Mouse (Mus musculus) midbrain, embryonic 12.5 days (tissue): ENCODE measurements around the gene Aftph. TPM values are rescaled to one million over a fixed set of nuclear protein-coding genes. Genes with fewer than 3 reads are reported as not detected.
A peak's percentile ranks its signal among the peaks of the same experiment; 100 is the strongest.
"Not testable (repeated sequence)": the region's sequence is repeated elsewhere in the genome, so short reads cannot be mapped to it uniquely, and the experiment has no call there.

Experiments used
- ATAC-seq: fragments of 200-750 bp; cut with Nextera tagmentation; 2 replicates; pipeline ENCODE4 v1.8.0; 2017; ENCODE audit warnings: low read depth, moderate TSS enrichment, moderate library complexity; ENCODE audit not compliant: low FRiP score
- H3K27ac ChIP-seq: fragments of 300-500 bp; sonication (generic); replicated peaks from 2 replicates; pipeline ENCODE4 v1.5.1; 2016; ENCODE audit warnings: mild to moderate bottlenecking
- H3K27me3 ChIP-seq: fragments of 300-500 bp; sonication (generic); 2 replicates; pipeline ENCODE4 v1.6.1; 2016; ENCODE audit warnings: mild to moderate bottlenecking
- H3K36me3 ChIP-seq: fragments of 300-500 bp; sonication (generic); 2 replicates; pipeline ENCODE4 v1.6.1; 2016
- H3K4me1 ChIP-seq: fragments of 300-500 bp; sonication (generic); 2 replicates; pipeline ENCODE4 v1.6.1; 2016
- H3K4me2 ChIP-seq: fragments of 300-500 bp; sonication (generic); replicated peaks from 2 replicates; pipeline ENCODE4 v1.6.1; 2016; ENCODE audit warnings: mild to moderate bottlenecking, moderate library complexity
- H3K4me3 ChIP-seq: fragments of 300-500 bp; sonication (generic); 2 replicates; pipeline ENCODE4 v1.5.1; 2016; ENCODE audit warnings: mild to moderate bottlenecking
- H3K9ac ChIP-seq: fragments of 300-500 bp; sonication (generic); replicated peaks from 2 replicates; pipeline ENCODE4 v1.6.1; 2016; ENCODE audit warnings: mild to moderate bottlenecking, moderate library complexity
- H3K9me3 ChIP-seq: fragments of 300-500 bp; sonication (generic); 2 replicates; pipeline ENCODE4 v1.6.1; 2016; ENCODE audit warnings: mild to moderate bottlenecking
- WGBS: fragments of 180-500 bp; shearing (Covaris S2); methylation state at CpG from one replicate; pipeline ENCODE4 v1.1.7; 2016; 5-methylcytosine and 5-hydroxymethylcytosine counted together
- polyA plus RNA-seq: library from polyadenylated mRNA; unstranded; fragments of >200 nt; fragmentation: Nextera tagmentation; extraction: Ambion mirVana; gene quantifications from 2 replicates; pipeline ENCODE4 v1.2.1, GENCODE M21; 2016

Aftph gene
- polyA plus RNA-seq, 1 experiment from 2014 or later, result 37.8 TPM

DNA sequence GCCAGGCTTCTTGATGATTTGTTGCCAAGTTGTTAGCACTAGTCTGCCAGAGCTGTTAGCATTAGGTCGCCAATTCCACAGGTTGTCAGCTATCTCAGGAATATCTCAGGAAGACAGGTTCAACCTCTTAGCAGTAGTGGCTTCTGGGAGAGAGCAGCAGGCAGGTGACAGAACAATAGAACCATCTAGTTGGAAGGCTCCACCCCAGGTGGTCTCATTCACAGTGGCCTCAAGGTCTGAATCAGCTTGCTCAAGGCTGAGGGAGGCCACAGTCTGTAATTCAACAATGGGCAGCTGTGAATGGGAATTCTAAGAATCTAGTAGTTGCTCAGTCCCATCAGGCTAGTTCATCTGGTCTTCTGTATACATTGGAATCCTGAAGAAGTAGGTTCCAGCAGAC is 31.3 kb upstream of the Aftph start:
- H3K4me1 ChIP-seq, result peaks cover 4% of the 10 kb centered on the region; the same call in 1 of the 2 replicates
- no peaks in the 10 kb centered on the region for H3K36me3 ChIP-seq
- ATAC-seq, result no peak
- WGBS, result 79% methylated on average over 1 of the region's 1 CpGs
- no peaks in the 10 kb centered on the region for H3K9me3 ChIP-seq
- no peak overlapping the region for H3K4me3 ChIP-seq
- no peaks in the 10 kb centered on the region for H3K27me3 ChIP-seq
- no peak overlapping the region for H3K9ac ChIP-seq
- H3K4me2 ChIP-seq, result no peak overlapping the region
- no peak overlapping the region for H3K27ac ChIP-seq

DNA sequence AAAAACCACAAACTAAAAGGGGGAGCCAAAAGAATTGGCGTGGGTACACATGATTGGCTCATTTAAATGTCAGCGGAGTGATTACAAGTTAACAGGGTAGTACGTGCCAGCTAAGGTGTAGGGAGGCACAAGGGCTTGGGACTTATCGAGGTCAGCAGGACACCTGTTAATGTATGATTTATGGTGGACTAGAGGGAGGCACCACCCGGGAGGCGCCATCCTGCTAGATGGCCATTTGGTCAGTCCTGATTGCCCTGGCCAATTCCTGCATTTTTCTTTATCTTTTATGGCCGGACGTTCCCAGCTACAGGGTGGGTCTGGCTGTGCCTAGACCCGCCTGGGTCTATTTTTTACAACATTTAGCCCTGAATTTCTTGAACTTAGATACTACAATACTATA is 30.4 kb upstream of the Aftph start:
- not testable (repeated sequence) for H3K36me3 ChIP-seq, H3K9me3 ChIP-seq, H3K4me2 ChIP-seq, ATAC-seq, H3K4me1 ChIP-seq, H3K27ac ChIP-seq, H3K9ac ChIP-seq, H3K27me3 ChIP-seq, H3K4me3 ChIP-seq
- WGBS, result 94% methylated on average over 9 of the region's 9 CpGs

DNA sequence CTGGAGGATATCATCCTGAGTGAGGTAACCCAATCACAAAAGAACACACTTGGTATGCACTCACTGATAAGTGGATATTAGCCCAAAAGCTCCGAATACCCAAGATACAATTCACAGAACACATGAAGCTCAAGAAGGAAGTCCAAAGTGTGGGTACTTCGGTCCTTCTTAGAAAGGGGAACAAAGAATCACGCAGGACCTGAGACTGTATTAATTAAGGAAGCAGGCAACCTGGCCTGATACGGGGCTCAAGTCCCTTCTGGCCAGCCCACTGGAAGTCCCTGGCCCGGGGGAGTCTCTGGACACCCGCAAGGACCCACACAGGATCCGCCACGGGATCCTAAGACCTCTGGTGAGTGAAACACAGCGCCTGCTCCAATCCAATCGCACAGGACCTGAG is 20.6 kb upstream of the Aftph start:
- 90% methylated on average over 10 of the region's 10 CpGs for WGBS

DNA sequence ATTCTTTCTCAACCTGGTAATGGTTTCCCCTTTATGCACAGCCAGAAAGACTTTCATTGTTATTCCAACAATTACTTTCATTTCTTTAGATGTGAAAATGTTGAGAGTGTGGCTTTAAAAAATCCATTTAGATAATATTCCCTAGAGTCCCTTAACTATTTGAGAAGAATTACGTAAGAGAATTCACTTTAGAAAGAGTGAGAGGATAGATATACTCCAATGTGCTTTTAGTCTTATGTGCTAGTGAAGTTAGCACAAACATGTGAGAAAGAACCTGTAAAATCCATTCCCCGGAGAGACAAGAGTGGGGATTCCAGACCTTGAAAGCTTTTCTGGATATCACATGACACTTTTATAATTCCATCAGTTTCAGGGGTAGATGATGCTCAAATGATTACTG is 9.2 kb upstream of the Aftph start:
- 85% methylated on average over 2 of the region's 2 CpGs for WGBS
- Histone ChIP-seq H3K27ac (no peak overlapping the region), H3K4me3 (no peak overlapping the region), H3K4me2 (no peak overlapping the region), H3K9me3 (peaks cover 14% of the 10 kb centered on the region), H3K4me1 (no peaks in the 10 kb centered on the region), H3K9ac (no peak overlapping the region), H3K27me3 (no peaks in the 10 kb centered on the region), H3K36me3 (no peaks in the 10 kb centered on the region)
- no peak for ATAC-seq

More for the DNA sequence above, 20.6 kb upstream of the Aftph start:
- ATAC-seq, H3K36me3 ChIP-seq, H3K4me2 ChIP-seq, H3K27me3 ChIP-seq, H3K9me3 ChIP-seq, H3K4me3 ChIP-seq, H3K27ac ChIP-seq, H3K9ac ChIP-seq, H3K4me1 ChIP-seq: not testable (repeated sequence)

DNA sequence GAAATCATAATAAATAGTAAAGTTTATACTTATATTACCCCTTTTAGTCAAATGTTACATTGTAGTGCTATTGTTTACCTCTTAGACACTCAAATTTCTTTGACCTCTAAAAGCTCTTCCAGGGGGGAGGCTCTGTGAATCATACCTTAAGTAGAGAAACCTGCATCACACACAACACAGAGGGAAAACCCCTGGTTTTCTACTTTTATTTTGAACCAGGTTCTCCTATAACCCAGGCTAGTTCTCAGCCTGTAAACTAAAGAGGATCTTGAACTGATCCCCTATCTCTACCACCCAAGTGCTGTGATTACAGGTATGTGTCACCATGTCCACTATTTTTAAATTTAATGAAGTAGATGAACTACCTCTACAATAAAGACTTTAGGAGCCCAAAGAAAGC is 2.0 kb upstream of the Aftph start:
- H3K4me2 ChIP-seq, result no peak overlapping the region
- no peak overlapping the region for H3K9ac ChIP-seq
- H3K9me3 ChIP-seq, result no peaks in the 10 kb centered on the region
- no peak for ATAC-seq
- no peak overlapping the region for H3K27ac ChIP-seq
- no peaks in the 10 kb centered on the region for H3K27me3 ChIP-seq
- H3K4me1 ChIP-seq, result peaks cover 4% of the 10 kb centered on the region; the same call in 1 of the 2 replicates
- H3K36me3 ChIP-seq, result no peaks in the 10 kb centered on the region
- no peak overlapping the region for H3K4me3 ChIP-seq

DNA sequence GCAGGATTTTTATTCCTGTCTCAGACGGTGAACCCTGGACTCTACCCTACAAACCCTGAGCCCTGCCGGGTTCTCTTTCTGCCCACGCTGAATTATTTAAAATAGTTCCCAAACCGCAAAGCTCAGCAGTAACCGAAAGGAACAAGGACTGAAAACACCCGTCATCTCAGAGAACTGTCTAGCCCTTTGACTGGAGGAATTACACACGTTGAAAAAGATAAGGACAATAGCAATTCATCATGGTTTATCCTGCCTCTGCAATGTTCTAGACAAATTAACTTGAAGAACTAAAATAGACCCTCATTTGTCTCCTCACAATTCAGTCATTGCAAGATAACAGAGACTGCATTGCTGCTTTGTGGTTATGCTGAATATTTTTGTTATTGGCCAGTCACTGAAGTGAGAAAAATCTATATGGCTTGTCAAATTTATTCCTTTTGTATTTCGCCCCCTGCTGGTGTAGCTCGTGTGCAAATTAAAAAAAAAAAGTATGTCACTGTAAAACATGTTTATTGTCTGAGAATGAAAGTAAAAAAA is 1.0 kb upstream of the Aftph start:
- Histone ChIP-seq H3K4me2 (peak overlapping the region; percentile 67), H3K9me3 (no peaks in the 10 kb centered on the region), H3K36me3 (no peaks in the 10 kb centered on the region), H3K4me3 (peak overlapping the region; percentile 98), H3K9ac (peak overlapping the region; percentile 72), H3K27me3 (no peaks in the 10 kb centered on the region), H3K4me1 (peaks cover 4% of the 10 kb centered on the region; the same call in 1 of the 2 replicates), H3K27ac (peak overlapping the region; percentile 91)
- ATAC-seq, result no peak
- WGBS, result under 1% methylated on average over 9 of the region's 9 CpGs

DNA sequence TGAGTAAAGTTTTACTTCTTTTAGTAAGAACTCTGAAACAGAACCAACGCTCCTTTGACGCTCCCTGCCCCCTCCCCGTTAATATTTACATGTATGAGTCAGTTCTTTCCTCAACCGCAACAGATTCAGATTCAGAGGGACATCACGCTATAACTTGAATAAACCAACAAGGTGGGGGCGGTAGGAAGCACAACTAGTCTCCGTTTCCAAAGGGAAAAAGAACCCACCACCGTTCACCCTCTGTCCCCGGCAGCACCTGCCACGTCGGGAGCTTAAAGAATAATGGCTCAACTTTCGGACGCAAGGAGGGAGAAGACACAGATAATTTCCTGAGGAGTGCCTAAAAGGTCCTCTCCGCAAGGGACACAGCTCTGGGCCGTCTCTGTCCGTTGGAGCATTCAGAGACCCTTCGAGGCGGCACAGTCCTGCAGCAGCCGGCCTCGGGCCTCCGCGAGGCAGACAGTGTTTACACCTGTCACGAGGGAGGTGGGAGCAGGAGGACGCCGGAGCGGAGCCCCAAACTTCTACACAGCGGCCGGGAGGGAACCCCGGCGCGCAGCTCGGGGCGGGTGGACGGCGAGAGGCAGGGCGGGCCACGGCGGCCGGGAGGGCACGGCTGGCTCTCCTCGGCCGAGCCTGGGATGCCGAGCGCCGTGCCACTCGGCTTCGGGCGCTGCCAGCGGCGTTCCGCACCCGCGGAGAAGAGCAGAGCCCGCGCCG is 748 bp downstream of the Aftph start:
- H3K27me3 ChIP-seq, result no peaks in the 10 kb centered on the region
- peak overlapping the region; percentile 98 for H3K4me3 ChIP-seq
- H3K4me2 ChIP-seq, result peak overlapping the region; percentile 85
- H3K27ac ChIP-seq, result peak overlapping the region; percentile 91
- H3K9ac ChIP-seq, result peak overlapping the region; percentile 97
- peaks cover 4% of the 10 kb centered on the region; the same call in 1 of the 2 replicates for H3K4me1 ChIP-seq
- WGBS, result under 1% methylated on average over 56 of the region's 56 CpGs
- H3K9me3 ChIP-seq, result no peaks in the 10 kb centered on the region
- ATAC-seq, result peak; percentile 62
- no peaks in the 10 kb centered on the region for H3K36me3 ChIP-seq

DNA sequence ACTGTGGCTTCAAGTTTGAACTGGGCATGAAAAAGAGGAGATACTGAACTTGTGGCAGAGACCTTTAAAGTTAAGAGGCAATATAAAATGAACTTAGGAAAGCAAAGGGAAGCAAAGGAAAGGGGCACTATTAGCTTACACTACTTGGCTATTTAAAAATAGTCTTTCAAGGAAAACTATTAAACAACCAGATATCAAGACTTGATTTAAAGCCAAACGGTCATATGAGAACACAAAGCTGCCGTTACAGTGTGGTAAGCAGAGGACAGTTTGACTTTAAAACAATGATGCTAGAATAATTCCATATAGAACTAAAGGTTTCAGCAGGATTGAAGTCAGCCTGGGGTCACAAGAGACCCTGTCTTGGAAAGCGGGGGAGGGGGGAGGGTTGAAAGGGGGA is 7.3 kb downstream of the Aftph start:
- ATAC-seq, result no peak
- 93% methylated on average over 3 of the region's 3 CpGs for WGBS
- no peaks in the 10 kb centered on the region for H3K36me3 ChIP-seq

DNA sequence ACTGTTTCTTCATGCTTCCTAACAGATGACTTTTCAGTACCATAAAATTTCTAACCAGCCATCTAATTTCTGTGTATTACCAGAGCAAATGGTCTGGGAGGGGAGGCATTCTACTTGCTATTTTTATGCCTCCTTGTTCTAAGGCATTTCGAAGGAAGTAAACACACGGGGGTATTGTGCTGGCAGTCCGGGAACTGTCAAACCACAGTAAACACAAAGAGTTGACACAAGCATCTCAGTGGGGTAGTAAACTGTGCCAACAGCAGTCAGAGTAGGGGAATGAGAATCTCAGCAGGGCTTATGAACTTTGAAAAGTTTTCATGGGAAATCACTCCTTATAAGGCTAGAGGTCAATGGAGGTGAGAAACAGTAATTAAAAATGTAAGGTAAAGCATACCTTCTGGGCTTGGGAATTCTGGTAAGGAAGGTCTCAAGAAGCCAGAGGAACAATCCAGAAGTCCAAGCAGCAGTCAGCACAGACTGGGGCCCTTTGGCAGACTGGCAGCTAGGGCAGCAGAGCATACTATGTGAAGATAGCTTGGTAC is 7.8 kb downstream of the Aftph start:
- H3K9ac ChIP-seq, result no peak overlapping the region
- 72% methylated on average over 3 of the region's 3 CpGs for WGBS

More for the DNA sequence above, 7.3 kb downstream of the Aftph start:
- H3K27ac ChIP-seq, result no peak overlapping the region
- H3K9me3 ChIP-seq, result no peaks in the 10 kb centered on the region
- no peak overlapping the region for H3K9ac ChIP-seq
- H3K4me2 ChIP-seq, result no peak overlapping the region
- H3K4me1 ChIP-seq, result no peaks in the 10 kb centered on the region
- no peaks in the 10 kb centered on the region for H3K27me3 ChIP-seq
- H3K4me3 ChIP-seq, result no peak overlapping the region

DNA sequence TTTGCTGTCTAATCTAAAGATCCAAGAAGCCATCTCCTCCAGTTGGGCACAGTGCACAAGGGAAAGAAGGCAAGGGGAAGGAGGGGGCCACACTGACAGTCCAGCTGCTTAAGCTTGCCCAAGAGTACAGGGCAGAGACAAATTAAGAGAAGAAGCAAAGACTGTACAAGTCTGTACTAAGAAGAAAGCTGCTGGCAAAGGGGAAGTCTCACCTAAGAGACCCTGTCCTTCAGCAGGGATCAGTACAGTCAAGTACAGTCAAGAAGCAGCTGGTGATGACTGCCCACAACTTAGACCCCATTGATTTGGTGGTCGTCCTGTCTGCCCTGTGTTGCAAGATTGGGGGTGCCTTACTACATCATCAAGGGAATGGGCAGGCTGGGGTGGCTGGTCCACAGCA is 12.0 kb downstream of the Aftph start:
- H3K27ac ChIP-seq, result no peak overlapping the region
- H3K4me3 ChIP-seq, result no peak overlapping the region
- no peak overlapping the region for H3K4me2 ChIP-seq
- no peaks in the 10 kb centered on the region for H3K9me3 ChIP-seq
- H3K27me3 ChIP-seq, result no peaks in the 10 kb centered on the region
- peaks cover 20% of the 10 kb centered on the region for H3K36me3 ChIP-seq
- 92% methylated on average over 1 of the region's 1 CpGs for WGBS
- H3K4me1 ChIP-seq, result no peaks in the 10 kb centered on the region
- no peak for ATAC-seq
- no peak overlapping the region for H3K9ac ChIP-seq

More for the DNA sequence above, 7.8 kb downstream of the Aftph start:
- no peaks in the 10 kb centered on the region for H3K9me3 ChIP-seq
- H3K4me3 ChIP-seq, result no peak overlapping the region
- H3K27ac ChIP-seq, result no peak overlapping the region
- ATAC-seq, result no peak
- no peaks in the 10 kb centered on the region for H3K4me1 ChIP-seq
- no peak overlapping the region for H3K4me2 ChIP-seq
- no peaks in the 10 kb centered on the region for H3K27me3 ChIP-seq
- H3K36me3 ChIP-seq, result no peaks in the 10 kb centered on the region

DNA sequence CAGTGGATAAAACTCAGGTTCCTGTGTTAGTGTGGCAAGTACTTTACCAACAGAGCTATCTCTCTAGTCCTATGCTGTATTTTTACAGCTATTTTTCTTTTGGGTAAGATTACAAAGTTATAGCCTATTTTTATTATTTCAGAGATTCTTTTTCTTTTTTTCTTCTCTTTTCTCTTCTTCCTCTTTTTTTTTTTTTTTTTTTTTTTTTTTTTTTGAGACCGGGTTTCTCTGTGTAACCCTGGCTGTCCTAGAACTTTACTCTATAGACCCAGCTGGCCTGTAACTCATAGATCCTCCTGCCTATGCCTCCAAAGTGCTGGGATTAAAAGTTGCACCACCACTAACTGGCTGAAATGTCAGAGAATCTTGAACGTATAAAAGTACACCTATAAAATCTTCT is 13.3 kb downstream of the Aftph start:
- 90% methylated on average over 1 of the region's 2 CpGs for WGBS
- no peak overlapping the region for H3K4me2 ChIP-seq
- no peaks in the 10 kb centered on the region for H3K4me1 ChIP-seq
- no peak overlapping the region for H3K4me3 ChIP-seq
- H3K27ac ChIP-seq, result no peak overlapping the region
- H3K27me3 ChIP-seq, result no peaks in the 10 kb centered on the region
- ATAC-seq, result no peak
- no peak overlapping the region for H3K9ac ChIP-seq
- H3K36me3 ChIP-seq, result peaks cover 20% of the 10 kb centered on the region
- H3K9me3 ChIP-seq, result no peaks in the 10 kb centered on the region

DNA sequence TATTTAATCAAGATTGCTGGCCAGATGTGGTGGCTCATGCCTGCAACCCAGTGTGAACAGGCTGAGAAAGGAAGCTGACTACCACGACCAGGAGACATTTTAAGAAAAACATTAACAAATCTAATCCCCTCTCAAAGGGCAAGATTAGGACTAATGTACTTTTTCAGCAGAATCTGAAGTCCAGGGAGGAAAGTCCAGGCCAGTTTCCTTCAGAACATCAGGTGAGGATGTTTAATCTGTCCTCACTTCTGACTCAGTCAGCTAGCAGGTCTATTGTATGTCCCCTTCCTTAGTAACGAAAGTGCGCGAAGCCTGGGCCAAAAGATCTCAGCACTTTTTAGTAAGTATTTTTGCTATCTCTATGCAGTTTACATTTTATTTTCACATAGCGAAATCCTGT is 17.8 kb downstream of the Aftph start:
- Histone ChIP-seq H3K27me3 (no peaks in the 10 kb centered on the region), H3K4me2 (no peak overlapping the region), H3K27ac (no peak overlapping the region), H3K9ac (no peak overlapping the region), H3K36me3 (peaks cover 27% of the 10 kb centered on the region), H3K4me3 (no peak overlapping the region), H3K4me1 (no peaks in the 10 kb centered on the region), H3K9me3 (no peaks in the 10 kb centered on the region)
- no peak for ATAC-seq
- 91% methylated on average over 5 of the region's 5 CpGs for WGBS
